Mouse (Mus musculus): ENCODE measurements around the gene Pdzd2. TPM values are rescaled to one million over a fixed set of nuclear protein-coding genes. Genes with fewer than 3 reads are reported as not detected.

Pdzd2 gene
- polyA plus RNA-seq, 1 experiment from 2014 or later, result 39.8 TPM

DNA sequence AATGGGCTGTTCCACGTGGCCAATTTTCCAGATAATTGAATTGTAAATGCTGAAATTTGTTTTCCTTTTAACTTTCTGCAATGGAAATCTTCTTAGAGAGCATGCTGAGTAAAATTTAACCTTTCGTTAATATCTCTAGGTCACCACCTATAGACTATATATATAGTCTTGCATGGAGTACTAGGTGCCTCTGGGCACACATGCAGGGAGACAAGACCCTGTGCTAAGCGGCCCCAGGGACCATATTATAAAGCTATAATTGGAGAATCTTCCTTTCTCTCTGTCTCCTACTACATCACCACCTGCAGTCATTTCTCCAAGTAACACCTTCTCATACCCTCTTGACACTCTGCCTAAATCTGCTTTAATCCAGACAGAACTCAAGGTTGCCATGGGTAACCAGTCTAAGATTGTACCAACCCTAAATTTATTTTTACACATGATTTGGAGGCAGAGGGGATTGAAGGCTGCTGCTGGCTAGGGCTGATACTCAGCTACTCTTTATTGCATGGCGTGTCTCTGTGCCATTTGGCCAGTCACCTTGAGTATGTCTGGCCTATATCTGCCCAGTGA is 152.8 kb downstream of the Pdzd2 start:
- H3K4me3 ChIP-seq, result no peak overlapping the region
- no peak overlapping the region for H3K27ac ChIP-seq
- no peaks in the 10 kb centered on the region for H3K36me3 ChIP-seq
- H3K4me2 ChIP-seq, result no peak overlapping the region
- 0 out of 2 replicates have a peak, but pooled peaks cover 4% of the 10 kb centered on the region for H3K27me3 ChIP-seq
- WGBS, result 73% methylated on average over 4 of the region's 4 CpGs
- H3K4me1 ChIP-seq, result peaks cover 7% of the 10 kb centered on the region; the same call in 1 of the 2 replicates
- no peaks in the 10 kb centered on the region for H3K9me3 ChIP-seq
- no peak for ATAC-seq (ENCODE audit: insufficient number of reproducible peaks, low FRiP score, low TSS enrichment, low read depth)
- H3K9ac ChIP-seq, result no peak overlapping the region

DNA sequence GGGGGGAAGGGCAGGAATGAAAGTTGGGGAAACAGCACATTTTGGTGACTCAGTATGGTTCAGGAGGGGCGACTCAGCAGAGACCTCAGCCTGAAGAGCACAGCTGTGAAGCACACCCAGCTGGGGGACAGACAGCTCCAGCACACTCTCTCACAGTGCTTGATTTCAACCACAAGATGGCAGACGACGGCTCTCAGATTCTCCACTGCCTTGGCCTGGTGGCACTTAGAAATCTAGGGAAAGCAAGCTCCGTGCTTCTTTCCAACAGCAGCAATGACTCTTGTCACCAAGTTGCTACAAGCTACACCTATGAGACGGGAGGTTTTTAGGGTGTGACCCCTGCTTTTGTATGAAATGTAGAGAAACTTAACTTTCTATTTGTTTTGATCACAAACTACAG is 153.6 kb downstream of the Pdzd2 start:
- no peak overlapping the region for H3K27ac ChIP-seq
- H3K4me2 ChIP-seq, result no peak overlapping the region
- H3K4me1 ChIP-seq, result peaks cover 7% of the 10 kb centered on the region; the same call in 1 of the 2 replicates
- no peaks in the 10 kb centered on the region for H3K9me3 ChIP-seq
- H3K36me3 ChIP-seq, result no peaks in the 10 kb centered on the region
- no peak overlapping the region for H3K4me3 ChIP-seq
- H3K9ac ChIP-seq, result no peak overlapping the region
- 0 out of 2 replicates have a peak, but pooled peaks cover 4% of the 10 kb centered on the region for H3K27me3 ChIP-seq
- WGBS, result 6% methylated on average over 5 of the region's 5 CpGs
- ATAC-seq (ENCODE audit: insufficient number of reproducible peaks, low FRiP score, low TSS enrichment, low read depth), result peak; percentile 76; the same call in 1 of the 2 replicates

DNA sequence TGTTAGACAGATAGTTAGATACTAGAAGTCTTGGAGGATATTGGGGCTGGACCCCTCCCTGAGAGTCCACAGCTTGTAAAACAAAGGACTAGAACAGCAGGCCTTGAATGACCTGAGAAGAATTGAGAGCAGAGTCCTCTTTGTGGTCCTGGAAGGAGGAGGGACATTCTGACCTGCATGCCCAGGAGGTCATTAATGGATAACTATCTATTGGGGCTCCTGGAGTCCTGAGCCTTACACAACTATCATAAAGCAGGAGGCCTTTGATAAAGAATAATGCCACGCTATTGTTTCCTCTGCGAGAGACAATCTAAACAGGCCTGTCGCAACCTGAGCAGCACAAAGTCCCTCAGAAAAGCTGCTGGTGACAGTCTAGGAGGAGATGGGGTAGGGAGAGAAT is 156.7 kb downstream of the Pdzd2 start:
- Histone ChIP-seq H3K4me2 (no peak overlapping the region), H3K27me3 (0 out of 2 replicates have a peak, but pooled peaks cover 4% of the 10 kb centered on the region), H3K27ac (no peak overlapping the region), H3K9me3 (no peaks in the 10 kb centered on the region), H3K4me3 (no peak overlapping the region), H3K36me3 (no peaks in the 10 kb centered on the region), H3K4me1 (peaks cover 7% of the 10 kb centered on the region; the same call in 1 of the 2 replicates), H3K9ac (no peak overlapping the region)
- ATAC-seq (ENCODE audit: insufficient number of reproducible peaks, low FRiP score, low TSS enrichment, low read depth), result no peak
- 93% methylated on average over 3 of the region's 3 CpGs for WGBS

DNA sequence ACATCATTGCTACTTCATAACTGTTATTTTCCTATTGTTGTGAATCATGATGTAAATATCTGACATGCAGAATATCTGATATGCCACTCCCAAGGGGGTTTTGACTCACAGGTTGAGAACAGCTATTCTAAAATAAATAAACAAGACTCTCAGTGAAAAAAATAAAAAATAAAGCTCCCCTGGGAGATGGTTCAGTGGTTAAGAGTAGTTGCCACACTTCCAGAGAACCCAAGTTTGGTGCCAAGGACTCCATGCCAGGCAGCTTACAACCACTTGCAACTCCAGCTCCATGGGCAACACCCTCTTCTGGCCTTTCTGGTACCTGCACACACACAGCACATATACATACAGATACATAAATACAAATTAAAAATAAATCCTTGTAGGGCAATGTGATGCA is 157.3 kb downstream of the Pdzd2 start:
- ATAC-seq (ENCODE audit: insufficient number of reproducible peaks, low FRiP score, low TSS enrichment, low read depth), result no peak
- 0 out of 2 replicates have a peak, but pooled peaks cover 4% of the 10 kb centered on the region for H3K27me3 ChIP-seq
- no peaks in the 10 kb centered on the region for H3K36me3 ChIP-seq
- no peak overlapping the region for H3K27ac ChIP-seq
- no peak overlapping the region for H3K4me2 ChIP-seq
- H3K9me3 ChIP-seq, result no peaks in the 10 kb centered on the region
- H3K4me3 ChIP-seq, result no peak overlapping the region
- peaks cover 5% of the 10 kb centered on the region for H3K4me1 ChIP-seq
- no peak overlapping the region for H3K9ac ChIP-seq

DNA sequence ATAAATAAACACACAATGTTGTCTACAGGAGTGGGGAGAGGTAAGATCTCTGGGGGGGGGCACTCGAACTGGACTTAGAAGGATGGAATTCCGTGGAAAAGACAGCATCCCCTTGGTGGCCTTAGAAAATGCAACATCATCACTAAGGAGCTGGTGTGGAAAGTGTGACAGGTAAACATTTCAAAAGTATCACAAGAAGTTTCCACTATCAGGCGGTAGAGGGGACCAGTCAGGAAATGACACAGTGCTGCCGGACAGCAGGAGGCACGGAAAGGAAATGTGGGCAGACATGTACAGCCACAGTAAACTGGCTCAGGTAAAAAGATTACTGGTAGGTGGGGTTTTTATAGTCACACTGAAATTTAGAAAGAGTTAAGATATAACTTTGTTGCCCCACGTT is 160.5 kb downstream of the Pdzd2 start:
- Histone ChIP-seq H3K27me3 (no peaks in the 10 kb centered on the region), H3K36me3 (no peaks in the 10 kb centered on the region), H3K4me3 (no peak overlapping the region), H3K4me1 (peaks cover 6% of the 10 kb centered on the region), H3K9me3 (no peaks in the 10 kb centered on the region), H3K4me2 (no peak overlapping the region), H3K27ac (no peak overlapping the region), H3K9ac (no peak overlapping the region)
- WGBS, result 50% methylated on average over 6 of the region's 6 CpGs
- no peak for ATAC-seq (ENCODE audit: insufficient number of reproducible peaks, low FRiP score, low TSS enrichment, low read depth)

DNA sequence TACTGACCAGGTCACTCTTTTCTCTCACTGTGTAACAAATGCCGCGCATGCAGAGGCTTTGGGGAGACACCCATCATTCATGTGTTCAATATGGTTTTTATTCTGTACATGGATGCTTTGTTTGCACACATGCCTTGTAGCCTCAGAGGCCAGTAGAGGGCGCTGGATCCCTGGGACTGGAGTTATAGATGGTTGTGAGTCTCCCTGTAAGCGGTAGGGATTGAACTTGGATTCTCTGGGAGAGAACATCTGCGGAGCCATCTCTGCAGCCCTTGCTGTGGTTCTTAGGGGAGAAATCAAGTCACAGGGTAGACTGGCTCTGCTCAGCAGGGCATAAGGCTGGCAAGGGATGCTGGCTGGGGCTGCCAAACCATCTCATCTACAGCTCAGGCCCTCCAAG is 161.4 kb downstream of the Pdzd2 start:
- H3K4me2 ChIP-seq, result no peak overlapping the region
- H3K27me3 ChIP-seq, result no peaks in the 10 kb centered on the region
- H3K4me3 ChIP-seq, result no peak overlapping the region
- no peak for ATAC-seq (ENCODE audit: insufficient number of reproducible peaks, low FRiP score, low TSS enrichment, low read depth)
- 46% methylated on average over 5 of the region's 5 CpGs for WGBS
- H3K27ac ChIP-seq, result no peak overlapping the region
- peaks cover 6% of the 10 kb centered on the region for H3K4me1 ChIP-seq
- H3K9me3 ChIP-seq, result no peaks in the 10 kb centered on the region
- no peak overlapping the region for H3K9ac ChIP-seq
- H3K36me3 ChIP-seq, result no peaks in the 10 kb centered on the region

DNA sequence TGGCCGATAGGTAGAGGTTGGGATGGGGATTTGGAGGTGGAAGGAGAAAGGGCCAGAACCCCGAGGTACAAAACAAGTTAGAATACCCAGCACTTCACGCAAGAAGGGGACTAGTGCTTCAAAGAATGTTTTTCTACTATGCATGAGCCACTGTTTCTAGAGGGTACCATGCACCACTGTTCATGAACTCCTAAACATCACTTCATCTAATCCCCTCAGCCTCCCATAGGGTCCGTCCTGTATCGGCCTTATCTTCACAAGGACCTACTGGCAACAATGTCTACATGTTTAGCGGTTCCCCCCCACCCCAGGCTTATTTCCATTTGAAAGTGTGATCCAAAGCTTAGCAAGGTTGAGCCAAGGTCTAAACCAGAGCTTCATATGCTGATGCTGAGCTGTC is 162.0 kb downstream of the Pdzd2 start:
- Histone ChIP-seq H3K4me2 (no peak overlapping the region), H3K27me3 (no peaks in the 10 kb centered on the region), H3K27ac (no peak overlapping the region), H3K4me3 (no peak overlapping the region), H3K9ac (no peak overlapping the region), H3K36me3 (no peaks in the 10 kb centered on the region), H3K9me3 (no peaks in the 10 kb centered on the region), H3K4me1 (peaks cover 6% of the 10 kb centered on the region)
- WGBS, result 77% methylated on average over 6 of the region's 6 CpGs
- no peak for ATAC-seq (ENCODE audit: insufficient number of reproducible peaks, low FRiP score, low TSS enrichment, low read depth)

DNA sequence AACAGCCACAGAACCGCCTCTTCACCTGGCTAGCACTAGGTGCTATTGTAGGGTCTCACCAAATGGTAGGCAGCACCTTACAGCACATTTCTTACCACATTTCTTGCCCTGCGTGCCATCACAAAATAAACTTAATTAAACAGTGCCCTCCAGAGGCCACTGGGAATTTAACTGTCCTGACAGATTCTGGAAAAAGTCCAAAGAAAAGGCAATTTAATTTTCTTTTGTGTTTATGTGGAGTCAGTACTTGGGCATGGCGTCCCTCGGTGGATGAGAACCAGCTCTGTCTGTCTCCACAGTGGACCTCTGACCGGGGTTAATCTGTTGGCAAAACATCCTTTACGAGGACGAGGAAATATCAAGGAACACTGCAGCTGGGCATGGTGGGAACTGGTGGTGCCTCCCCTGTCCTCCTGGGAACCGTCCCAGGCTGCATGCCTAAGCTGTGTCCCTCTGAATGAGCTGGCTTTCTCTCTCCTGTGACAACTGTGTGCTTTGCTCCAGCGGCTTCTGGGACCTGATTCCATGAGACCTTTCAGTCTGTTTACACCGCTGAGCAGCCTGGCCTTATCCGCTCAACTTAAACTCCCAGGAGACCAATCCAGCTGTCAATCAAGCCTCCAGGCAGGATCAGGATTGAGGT is 162.5 kb downstream of the Pdzd2 start:
- no peak overlapping the region for H3K27ac ChIP-seq
- no peaks in the 10 kb centered on the region for H3K27me3 ChIP-seq
- no peak overlapping the region for H3K4me3 ChIP-seq
- no peak for ATAC-seq (ENCODE audit: insufficient number of reproducible peaks, low FRiP score, low TSS enrichment, low read depth)
- H3K4me2 ChIP-seq, result peak overlapping the region; percentile 20; the same call in 1 of the 2 replicates
- 27% methylated on average over 11 of the region's 11 CpGs for WGBS
- peaks cover 6% of the 10 kb centered on the region for H3K4me1 ChIP-seq
- no peaks in the 10 kb centered on the region for H3K9me3 ChIP-seq
- no peaks in the 10 kb centered on the region for H3K36me3 ChIP-seq
- no peak overlapping the region for H3K9ac ChIP-seq

DNA sequence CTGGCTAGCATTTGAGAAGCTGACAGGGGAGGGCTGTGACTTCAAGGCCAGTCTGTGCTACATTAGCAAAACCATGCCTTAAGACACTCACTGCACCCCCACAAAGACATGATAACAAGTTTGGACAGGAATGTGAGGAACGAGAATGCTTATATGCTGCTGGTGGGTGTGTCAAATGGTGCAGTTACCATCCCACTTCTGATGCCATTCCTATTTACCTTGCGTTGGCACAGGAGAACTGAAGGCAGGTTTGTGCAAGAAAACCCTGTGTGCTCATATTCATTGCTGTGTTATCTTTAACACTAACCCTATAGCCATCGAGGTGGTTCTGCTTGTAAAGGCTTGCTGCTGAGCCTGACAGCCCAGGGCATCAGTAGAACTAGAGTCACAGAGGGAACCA is 166.1 kb downstream of the Pdzd2 start:
- H3K36me3 ChIP-seq, result no peaks in the 10 kb centered on the region
- H3K27ac ChIP-seq, result no peak overlapping the region
- no peak for ATAC-seq (ENCODE audit: insufficient number of reproducible peaks, low FRiP score, low TSS enrichment, low read depth)
- H3K4me1 ChIP-seq, result peaks cover 6% of the 10 kb centered on the region
- no peak overlapping the region for H3K4me2 ChIP-seq
- no peak overlapping the region for H3K4me3 ChIP-seq
- WGBS, result 66% methylated on average over 3 of the region's 3 CpGs
- H3K9ac ChIP-seq, result no peak overlapping the region
- H3K27me3 ChIP-seq, result no peaks in the 10 kb centered on the region
- no peaks in the 10 kb centered on the region for H3K9me3 ChIP-seq

DNA sequence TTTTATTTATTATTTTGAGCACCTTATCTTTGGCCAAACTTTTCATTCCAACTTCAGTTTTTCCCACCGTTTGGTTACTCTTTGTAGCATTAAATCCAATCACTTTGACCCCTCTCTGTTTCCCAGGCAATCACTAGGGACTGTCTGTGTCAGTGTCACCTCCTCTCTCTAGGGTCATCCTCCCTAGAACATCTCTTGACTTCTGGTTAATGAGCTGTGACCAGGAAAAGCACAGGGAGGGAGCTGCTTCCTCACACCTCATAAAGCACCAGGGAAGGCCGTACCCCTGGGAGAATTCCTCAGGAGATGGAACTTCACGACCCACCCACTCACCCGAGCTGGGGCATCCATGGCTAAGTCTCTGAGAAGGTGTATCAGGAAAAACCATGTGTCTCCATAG is 168.6 kb downstream of the Pdzd2 start:
- Histone ChIP-seq H3K36me3 (no peaks in the 10 kb centered on the region), H3K4me3 (no peak overlapping the region), H3K27me3 (no peaks in the 10 kb centered on the region), H3K9ac (no peak overlapping the region), H3K9me3 (no peaks in the 10 kb centered on the region), H3K4me2 (no peak overlapping the region), H3K4me1 (no peaks in the 10 kb centered on the region), H3K27ac (no peak overlapping the region)
- ATAC-seq (ENCODE audit: insufficient number of reproducible peaks, low FRiP score, low TSS enrichment, low read depth), result no peak
- 40% methylated on average over 4 of the region's 4 CpGs for WGBS

DNA sequence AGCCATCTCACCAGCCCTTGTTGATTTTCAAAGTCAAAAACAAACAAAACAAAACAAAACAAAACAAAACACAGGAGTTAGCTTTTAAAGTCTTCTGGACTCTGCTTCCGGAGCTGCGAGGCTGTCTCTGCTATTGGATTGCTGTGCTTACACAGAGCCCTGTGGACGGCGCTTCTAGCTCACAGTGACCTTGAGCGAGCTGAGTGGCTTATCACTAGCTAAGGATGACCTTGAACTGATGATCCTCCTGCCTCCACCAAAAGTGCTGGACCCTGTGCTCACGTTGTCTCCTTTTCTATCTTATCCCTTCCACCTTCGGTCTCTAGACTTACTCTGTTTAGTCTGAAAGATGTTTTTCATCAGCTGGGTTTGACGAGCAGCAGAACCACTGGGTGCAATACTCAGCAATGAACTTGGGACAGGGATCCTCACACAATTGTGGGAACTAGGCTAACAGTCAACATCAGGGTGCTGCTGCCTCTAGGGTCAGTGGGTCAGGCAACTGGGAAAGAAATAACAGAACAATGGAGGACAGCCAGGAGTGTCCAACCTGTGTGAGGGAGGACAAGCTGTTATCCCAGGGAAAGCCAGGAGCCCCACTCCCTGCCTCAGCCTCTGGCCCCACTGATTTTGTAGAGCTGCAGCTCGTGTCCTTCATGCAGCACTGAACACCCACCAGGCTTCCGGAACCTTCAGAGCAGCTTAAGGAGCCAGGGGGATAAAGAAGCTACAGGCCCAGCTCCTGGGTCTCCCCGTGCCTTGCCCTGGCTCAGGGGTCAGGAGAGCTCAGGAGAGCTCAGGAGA is 172.9 kb downstream of the Pdzd2 start:
- ATAC-seq (ENCODE audit: insufficient number of reproducible peaks, low FRiP score, low TSS enrichment, low read depth), result no peak

DNA sequence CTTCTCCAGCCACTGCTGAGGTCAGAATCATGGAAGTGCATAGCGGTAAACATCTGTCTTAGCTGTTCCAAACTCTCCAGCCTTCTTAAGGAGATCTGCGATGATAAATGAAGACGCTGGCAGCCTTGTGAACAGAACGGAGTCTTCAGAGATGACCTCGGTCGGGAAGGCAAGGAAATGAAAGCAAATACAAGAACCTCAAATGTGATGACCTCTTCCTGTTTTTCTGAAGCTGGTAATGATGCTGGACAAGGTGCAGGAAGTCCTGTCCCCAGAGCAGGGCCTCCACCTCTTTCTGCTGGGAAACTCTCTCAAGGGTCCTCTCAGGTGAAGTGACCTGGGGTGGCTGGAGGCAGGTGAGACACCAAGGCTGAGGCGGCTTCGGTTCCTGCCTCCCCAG is 174.4 kb downstream of the Pdzd2 start:
- Histone ChIP-seq H3K36me3 (no peaks in the 10 kb centered on the region), H3K27me3 (no peaks in the 10 kb centered on the region), H3K4me1 (peaks cover 6% of the 10 kb centered on the region; the same call in 1 of the 2 replicates), H3K9ac (no peak overlapping the region), H3K9me3 (no peaks in the 10 kb centered on the region), H3K4me2 (no peak overlapping the region), H3K27ac (no peak overlapping the region), H3K4me3 (no peak overlapping the region)
- 76% methylated on average over 8 of the region's 8 CpGs for WGBS
- ATAC-seq (ENCODE audit: insufficient number of reproducible peaks, low FRiP score, low TSS enrichment, low read depth), result no peak

More for the DNA sequence above, 172.9 kb downstream of the Pdzd2 start:
- Histone ChIP-seq H3K27me3 (no peaks in the 10 kb centered on the region), H3K4me2 (no peak overlapping the region), H3K27ac (no peak overlapping the region), H3K4me1 (no peaks in the 10 kb centered on the region), H3K4me3 (no peak overlapping the region), H3K36me3 (no peaks in the 10 kb centered on the region), H3K9me3 (no peaks in the 10 kb centered on the region), H3K9ac (no peak overlapping the region)
- WGBS, result 86% methylated on average over 11 of the region's 11 CpGs

Data from limb, embryonic 15.5 days (tissue).